Mouse (Mus musculus): ENCODE measurements around the gene Taf1b. TPM values are rescaled to one million over a fixed set of nuclear protein-coding genes. Genes with fewer than 3 reads are reported as not detected.
"Not testable (repeated sequence)": the region's sequence is repeated elsewhere in the genome, so short reads cannot be mapped to it uniquely, and the experiment has no call there.

Gene Taf1b
- polyA plus RNA-seq, 1 experiment from 2014 or later = 31.9 TPM

DNA sequence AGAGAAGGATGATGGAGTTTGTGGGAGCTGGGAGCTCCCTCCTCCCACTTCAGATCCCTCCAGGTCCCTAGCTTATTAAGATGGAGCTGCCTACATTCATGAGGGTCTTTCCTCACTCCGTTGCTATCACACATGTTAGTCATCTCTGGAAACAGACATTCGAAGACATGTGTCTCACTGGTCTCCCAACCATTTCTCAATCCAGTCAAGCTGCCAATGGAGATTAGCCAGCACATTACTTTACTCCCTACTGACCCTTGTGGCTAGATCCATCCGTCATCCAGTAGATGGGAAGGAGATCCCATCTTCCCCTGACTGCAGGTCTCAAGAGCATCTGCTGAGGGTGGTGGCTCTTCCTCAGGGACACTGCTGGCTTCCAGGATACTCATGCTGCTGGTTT is 3.4 kb upstream of the Taf1b start:
- H3K4me3 ChIP-seq (replicated peaks); H3K4me1 ChIP-seq (replicated peaks); H3K9me3 ChIP-seq; H3K27ac ChIP-seq; H3K9ac ChIP-seq (replicated peaks); H3K4me2 ChIP-seq; ATAC-seq (ENCODE audit: insufficient number of reproducible peaks, insufficient read depth, low FRiP score, low TSS enrichment, low read depth); H3K27me3 ChIP-seq; H3K36me3 ChIP-seq: not testable (repeated sequence)
- WGBS = 79% methylated on average over 3 of the region's 3 CpGs

DNA sequence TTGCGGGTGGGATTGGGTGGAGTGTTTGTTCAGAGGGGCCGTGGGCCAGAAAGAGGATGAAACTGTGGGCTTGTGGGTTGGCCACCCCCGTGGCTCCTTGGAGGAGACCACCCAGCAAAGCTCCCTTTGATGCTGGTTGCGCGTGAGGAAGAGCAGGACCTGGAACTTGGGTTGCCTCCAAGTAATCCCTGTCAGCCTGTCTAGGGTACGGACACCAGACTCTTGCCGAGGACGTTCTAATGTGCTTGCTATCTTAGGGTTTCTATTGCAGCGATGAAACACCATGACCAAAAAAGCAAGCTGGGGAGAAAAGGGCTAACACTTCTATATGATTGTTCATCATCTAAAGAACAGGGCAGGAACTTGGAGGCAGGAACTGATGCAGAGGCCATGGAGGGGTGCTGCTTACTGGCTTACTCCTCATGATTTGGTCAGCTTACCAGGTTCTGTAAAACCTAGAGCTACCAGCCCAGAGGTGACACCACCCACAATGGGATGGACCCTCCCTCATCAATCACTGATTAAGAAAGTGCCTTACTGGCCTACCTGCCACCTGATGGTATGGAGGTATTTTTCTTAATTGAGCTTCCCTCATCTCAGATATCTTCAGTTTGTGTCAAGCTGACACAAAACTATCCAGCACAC is 804 bp downstream of the Taf1b start:
- peak overlapping the region; percentile 71 for H3K4me3 ChIP-seq (replicated peaks)
- H3K4me2 ChIP-seq = peak overlapping the region; percentile 58
- not testable (repeated sequence) for H3K27me3 ChIP-seq; ATAC-seq (ENCODE audit: insufficient number of reproducible peaks, insufficient read depth, low FRiP score, low TSS enrichment, low read depth); H3K4me1 ChIP-seq (replicated peaks); H3K36me3 ChIP-seq; H3K9me3 ChIP-seq
- WGBS = 4% methylated on average over 9 of the region's 9 CpGs
- H3K27ac ChIP-seq = peak overlapping the region; percentile 56; the same call in 1 of the 2 replicates
- peak overlapping the region; percentile 69 for H3K9ac ChIP-seq (replicated peaks)

DNA sequence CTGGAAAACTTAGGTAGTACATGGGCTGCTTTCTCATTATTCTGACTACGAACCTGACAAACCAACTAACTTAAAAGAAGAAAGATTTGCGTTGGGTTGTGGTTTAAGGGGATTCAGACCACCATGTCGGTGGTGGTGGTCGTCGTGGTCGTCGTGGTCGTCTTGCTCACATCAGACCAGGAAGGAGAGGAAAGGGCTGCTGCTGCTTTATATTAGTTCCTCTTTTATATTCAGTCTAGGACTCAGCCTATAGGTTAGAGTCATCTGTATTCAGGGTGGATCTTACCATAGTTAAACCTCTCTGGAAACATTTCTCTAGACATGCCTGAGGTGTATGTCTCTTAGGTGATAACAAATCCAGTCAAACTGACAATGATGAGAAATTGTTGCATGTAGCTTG is 19.0 kb downstream of the Taf1b start:
- Histone ChIP-seq H3K9me3 (no peaks in the 10 kb centered on the region), H3K36me3 (peaks cover 61% of the 10 kb centered on the region), H3K4me3 (replicated peaks) (no peak overlapping the region), H3K27ac (no peak overlapping the region), H3K27me3 (no peaks in the 10 kb centered on the region), H3K4me2 (no peak overlapping the region), H3K4me1 (replicated peaks) (no peaks in the 10 kb centered on the region), H3K9ac (replicated peaks) (no peak overlapping the region)
- ATAC-seq (ENCODE audit: insufficient number of reproducible peaks, insufficient read depth, low FRiP score, low TSS enrichment, low read depth) = no peak
- WGBS = 93% methylated on average over 8 of the region's 8 CpGs

DNA sequence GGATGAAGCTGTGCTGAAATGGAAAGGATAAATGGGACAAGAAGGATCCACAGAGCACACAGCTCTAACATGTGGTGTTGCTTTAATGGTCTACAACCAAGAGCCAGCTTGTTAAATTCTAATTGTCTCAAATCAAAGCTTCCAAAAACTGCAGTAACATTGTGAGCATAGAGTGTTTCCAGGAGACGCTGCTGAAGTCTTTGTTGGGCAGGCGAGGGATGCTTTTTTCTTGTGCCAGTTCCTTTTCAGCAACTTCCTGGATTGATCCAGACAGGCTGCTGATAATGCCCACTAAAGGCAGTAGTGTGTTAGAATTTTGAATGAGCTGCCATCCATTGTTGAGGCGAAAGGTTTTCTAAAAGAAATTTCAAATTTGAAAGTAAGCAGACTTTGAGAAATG is 22.9 kb downstream of the Taf1b start:
- Histone ChIP-seq H3K36me3 (peaks cover 46% of the 10 kb centered on the region), H3K9me3 (no peaks in the 10 kb centered on the region), H3K4me1 (replicated peaks) (no peaks in the 10 kb centered on the region), H3K27ac (no peak overlapping the region), H3K4me2 (no peak overlapping the region), H3K4me3 (replicated peaks) (no peak overlapping the region), H3K9ac (replicated peaks) (no peak overlapping the region), H3K27me3 (no peaks in the 10 kb centered on the region)
- ATAC-seq (ENCODE audit: insufficient number of reproducible peaks, insufficient read depth, low FRiP score, low TSS enrichment, low read depth) = no peak
- 63% methylated on average over 3 of the region's 3 CpGs for WGBS

DNA sequence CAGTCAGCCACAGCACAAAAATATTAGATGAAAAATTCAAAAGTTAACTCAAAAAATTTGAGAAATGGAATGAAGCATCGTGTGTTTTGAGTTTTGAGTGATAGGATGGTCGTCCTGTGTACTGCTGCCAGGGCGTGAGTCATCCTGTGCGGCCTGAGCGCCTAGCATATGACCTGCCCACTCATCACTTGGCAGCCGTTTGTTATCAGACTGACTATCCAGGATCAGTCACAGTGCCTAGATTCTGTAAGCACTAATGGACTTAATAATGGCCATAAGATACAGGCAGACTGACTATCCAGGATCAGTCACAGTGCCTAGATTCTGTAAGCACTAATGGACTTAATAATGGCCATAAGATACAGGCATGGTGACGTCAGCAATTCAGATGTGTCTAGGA is 26.9 kb downstream of the Taf1b start:
- not testable (repeated sequence) for H3K27ac ChIP-seq; ATAC-seq (ENCODE audit: insufficient number of reproducible peaks, insufficient read depth, low FRiP score, low TSS enrichment, low read depth); H3K9me3 ChIP-seq; H3K9ac ChIP-seq (replicated peaks); H3K4me1 ChIP-seq (replicated peaks); H3K4me3 ChIP-seq (replicated peaks); H3K27me3 ChIP-seq; H3K4me2 ChIP-seq
- H3K36me3 ChIP-seq = peaks cover 29% of the 10 kb centered on the region
- WGBS = 91% methylated on average over 7 of the region's 7 CpGs

DNA sequence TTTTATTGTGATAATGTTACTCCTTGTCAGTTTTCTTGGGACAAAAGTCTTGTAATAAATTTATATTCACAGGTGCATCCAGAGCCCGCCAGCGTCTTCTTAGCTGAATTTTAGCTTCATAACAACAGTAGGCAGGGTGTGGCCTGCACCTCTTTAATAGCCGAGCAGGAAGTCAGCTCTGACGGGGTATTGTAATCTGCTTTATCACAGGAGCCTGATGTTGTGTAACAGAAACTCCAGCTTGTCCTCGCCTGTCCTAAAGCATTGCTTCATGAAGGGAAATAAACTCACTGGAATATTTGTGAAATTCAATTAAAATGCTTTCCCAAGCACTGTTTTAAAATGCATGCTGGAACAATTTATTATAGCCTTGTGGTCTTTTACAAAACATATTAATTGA is 38.2 kb downstream of the Taf1b start:
- 76% methylated on average over 5 of the region's 5 CpGs for WGBS
- H3K4me1 ChIP-seq (replicated peaks) = no peaks in the 10 kb centered on the region
- H3K4me2 ChIP-seq = no peak overlapping the region
- no peak overlapping the region for H3K4me3 ChIP-seq (replicated peaks)
- H3K27ac ChIP-seq = no peak overlapping the region
- no peak for ATAC-seq (ENCODE audit: insufficient number of reproducible peaks, insufficient read depth, low FRiP score, low TSS enrichment, low read depth)
- no peaks in the 10 kb centered on the region for H3K27me3 ChIP-seq
- H3K36me3 ChIP-seq = peaks cover 11% of the 10 kb centered on the region; the same call in 1 of the 2 replicates
- H3K9me3 ChIP-seq = no peaks in the 10 kb centered on the region
- no peak overlapping the region for H3K9ac ChIP-seq (replicated peaks)

DNA sequence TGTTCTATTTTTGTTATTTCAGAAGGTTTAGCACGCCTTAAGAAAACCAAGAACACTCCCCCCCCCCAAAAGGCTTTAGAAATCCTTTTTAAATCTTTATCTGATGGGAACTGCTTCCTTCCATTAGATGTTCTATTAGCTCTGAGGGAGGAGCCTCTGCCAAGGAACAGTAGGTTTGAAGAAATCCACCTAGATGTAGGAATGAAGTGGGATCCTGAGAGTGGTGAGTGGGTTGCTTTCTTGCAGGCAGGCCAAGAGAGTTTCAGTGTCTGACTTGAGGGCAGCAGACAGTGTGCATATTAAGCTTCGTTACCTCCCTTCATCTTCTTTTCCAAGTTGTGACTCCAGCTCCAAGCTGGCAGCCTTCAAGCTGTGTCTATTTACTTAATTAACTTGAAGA is 39.0 kb downstream of the Taf1b start:
- no peaks in the 10 kb centered on the region for H3K4me1 ChIP-seq (replicated peaks)
- no peak overlapping the region for H3K4me2 ChIP-seq
- WGBS = 79% methylated on average over 2 of the region's 2 CpGs
- no peak overlapping the region for H3K4me3 ChIP-seq (replicated peaks)
- H3K9me3 ChIP-seq = no peaks in the 10 kb centered on the region
- no peak for ATAC-seq (ENCODE audit: insufficient number of reproducible peaks, insufficient read depth, low FRiP score, low TSS enrichment, low read depth)
- peaks cover 7% of the 10 kb centered on the region; the same call in 1 of the 2 replicates for H3K36me3 ChIP-seq
- H3K27me3 ChIP-seq = no peaks in the 10 kb centered on the region
- H3K9ac ChIP-seq (replicated peaks) = no peak overlapping the region
- H3K27ac ChIP-seq = no peak overlapping the region

DNA sequence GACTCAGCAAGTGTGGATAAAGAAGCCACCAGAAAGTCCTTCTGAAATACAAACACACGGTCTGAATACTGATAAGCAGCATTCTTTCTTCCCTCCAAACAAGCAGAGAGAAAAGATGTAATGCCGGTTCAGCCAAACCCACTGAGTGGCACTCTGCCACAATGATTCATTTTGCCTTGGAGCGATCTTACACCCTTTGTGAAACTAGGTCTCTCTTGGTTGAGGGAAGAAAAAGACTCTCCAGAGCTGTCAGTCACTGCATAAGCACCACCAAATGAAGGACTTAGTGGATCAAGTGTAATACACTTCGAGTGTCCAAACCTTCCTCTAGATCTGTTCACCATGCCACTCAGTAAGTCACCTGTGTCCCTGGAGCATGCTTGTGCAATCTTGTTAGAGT is 39.8 kb downstream of the Taf1b start:
- Histone ChIP-seq H3K27ac (no peak overlapping the region), H3K4me1 (replicated peaks) (no peaks in the 10 kb centered on the region), H3K27me3 (no peaks in the 10 kb centered on the region), H3K4me3 (replicated peaks) (no peak overlapping the region), H3K4me2 (no peak overlapping the region), H3K9ac (replicated peaks) (no peak overlapping the region), H3K36me3 (peaks cover 7% of the 10 kb centered on the region; the same call in 1 of the 2 replicates), H3K9me3 (no peaks in the 10 kb centered on the region)
- 90% methylated on average over 4 of the region's 4 CpGs for WGBS
- no peak for ATAC-seq (ENCODE audit: insufficient number of reproducible peaks, insufficient read depth, low FRiP score, low TSS enrichment, low read depth)

DNA sequence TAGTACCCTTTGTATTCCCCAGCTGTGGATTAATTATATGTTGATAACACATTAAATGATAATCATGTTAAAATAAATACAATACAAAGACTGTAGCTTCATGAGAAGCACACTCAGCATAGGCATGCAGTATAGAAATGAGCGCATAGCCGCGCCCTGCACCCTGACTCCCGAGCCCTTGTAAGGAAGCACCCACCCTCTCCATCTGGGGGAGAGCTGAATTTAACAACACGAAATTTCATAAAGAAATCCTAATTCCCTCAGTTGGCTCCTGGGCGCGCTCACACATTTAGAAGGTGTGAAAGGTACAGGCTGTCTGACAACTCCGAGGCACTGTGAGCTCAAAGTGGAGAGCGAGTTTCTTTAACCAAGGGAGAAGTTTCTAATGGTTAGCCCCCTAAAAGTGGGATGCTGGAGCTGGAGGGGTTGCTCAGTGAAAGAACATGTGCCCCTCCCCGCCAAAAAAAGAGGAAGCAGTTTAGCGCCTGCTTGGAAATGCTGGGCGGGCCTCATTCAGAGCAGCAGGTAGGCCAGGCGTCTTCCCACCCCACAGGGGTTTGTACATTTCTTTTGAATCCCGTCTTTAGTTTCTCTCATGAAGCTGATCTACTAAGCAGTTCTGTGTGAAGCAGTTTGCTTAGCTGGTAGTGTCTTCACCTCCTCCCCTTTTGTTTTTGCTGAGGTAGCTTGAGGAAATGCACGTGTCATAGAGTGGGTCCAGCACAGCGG is 43.4 kb downstream of the Taf1b start:
- Histone ChIP-seq H3K36me3 (peaks cover 15% of the 10 kb centered on the region), H3K27ac (no peak overlapping the region), H3K9ac (replicated peaks) (no peak overlapping the region), H3K4me3 (replicated peaks) (no peak overlapping the region), H3K9me3 (no peaks in the 10 kb centered on the region), H3K4me1 (replicated peaks) (no peaks in the 10 kb centered on the region), H3K4me2 (no peak overlapping the region), H3K27me3 (no peaks in the 10 kb centered on the region)
- 80% methylated on average over 16 of the region's 16 CpGs for WGBS
- ATAC-seq (ENCODE audit: insufficient number of reproducible peaks, insufficient read depth, low FRiP score, low TSS enrichment, low read depth) = no peak

DNA sequence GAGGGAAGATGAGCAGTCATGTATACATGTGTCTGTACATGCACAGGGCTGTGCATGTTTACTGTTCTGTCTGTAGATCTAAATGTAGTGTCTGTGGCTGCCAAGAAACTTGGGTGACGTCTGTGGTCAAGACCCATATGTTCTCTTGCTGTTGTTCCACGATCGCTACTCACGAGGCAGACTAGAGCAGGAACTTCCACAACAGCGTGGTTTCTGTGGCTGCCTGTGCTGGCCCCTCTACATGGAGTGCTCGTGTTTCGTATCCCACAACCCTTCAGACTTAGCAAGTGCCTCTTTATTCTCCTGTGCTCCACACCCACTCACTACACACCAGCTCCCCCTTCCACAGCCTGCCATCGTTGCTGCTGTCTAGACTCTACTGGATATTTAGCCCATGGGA is 49.5 kb downstream of the Taf1b start:
- Histone ChIP-seq H3K9ac (replicated peaks) (no peak overlapping the region), H3K4me1 (replicated peaks) (no peaks in the 10 kb centered on the region), H3K27me3 (no peaks in the 10 kb centered on the region), H3K9me3 (no peaks in the 10 kb centered on the region), H3K4me2 (no peak overlapping the region), H3K27ac (no peak overlapping the region), H3K4me3 (replicated peaks) (no peak overlapping the region), H3K36me3 (peaks cover 35% of the 10 kb centered on the region)
- ATAC-seq (ENCODE audit: insufficient number of reproducible peaks, insufficient read depth, low FRiP score, low TSS enrichment, low read depth) = no peak
- whole genome bisulfite sequencing = 81% methylated on average over 8 of the region's 8 CpGs

DNA sequence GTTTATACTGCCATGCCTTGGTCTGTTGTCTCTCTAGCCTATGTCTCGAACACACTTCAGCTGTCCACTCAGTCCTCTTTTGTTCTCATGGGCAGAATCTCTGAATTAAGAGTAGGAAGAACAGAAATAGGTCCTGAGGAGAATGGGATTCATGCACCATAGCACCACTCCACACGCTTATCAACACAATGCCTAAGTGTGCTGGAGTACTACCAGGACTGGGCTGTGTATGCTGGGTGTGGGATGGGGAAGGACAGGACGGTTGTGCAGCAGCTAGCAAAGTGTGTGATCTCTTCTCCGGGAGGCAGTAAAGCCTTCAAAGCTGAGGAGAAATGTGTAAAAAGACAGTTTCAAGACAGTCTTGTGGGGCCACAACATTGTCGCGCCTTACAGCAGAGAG is 50.7 kb downstream of the Taf1b start:
- ATAC-seq (ENCODE audit: insufficient number of reproducible peaks, insufficient read depth, low FRiP score, low TSS enrichment, low read depth) = no peak
- H3K9me3 ChIP-seq = no peaks in the 10 kb centered on the region
- no peak overlapping the region for H3K4me2 ChIP-seq
- H3K27ac ChIP-seq = no peak overlapping the region
- no peaks in the 10 kb centered on the region for H3K4me1 ChIP-seq (replicated peaks)
- H3K36me3 ChIP-seq = peaks cover 35% of the 10 kb centered on the region
- no peaks in the 10 kb centered on the region for H3K27me3 ChIP-seq
- WGBS = 90% methylated on average over 6 of the region's 6 CpGs
- no peak overlapping the region for H3K4me3 ChIP-seq (replicated peaks)
- no peak overlapping the region for H3K9ac ChIP-seq (replicated peaks)

DNA sequence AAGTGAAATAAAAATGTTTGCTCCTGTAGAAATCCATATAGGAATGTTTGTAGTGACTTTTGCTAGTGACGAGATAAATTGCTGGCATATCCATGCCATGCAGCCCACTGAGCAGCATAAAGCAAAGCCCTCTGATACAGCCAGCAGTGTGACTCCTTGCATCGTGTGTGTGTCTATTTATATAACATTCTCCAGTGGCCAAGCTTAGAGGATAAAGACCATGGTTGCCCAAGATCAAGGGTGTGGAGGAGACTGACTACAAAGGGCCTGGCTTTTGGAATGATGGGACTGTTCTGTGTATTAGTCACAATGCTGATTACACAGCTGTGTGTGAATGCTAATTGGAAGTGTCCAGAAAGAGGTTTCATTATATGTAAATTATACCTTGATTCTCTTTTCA is 54.4 kb downstream of the Taf1b start:
- no peak for ATAC-seq (ENCODE audit: insufficient number of reproducible peaks, insufficient read depth, low FRiP score, low TSS enrichment, low read depth)
- H3K27me3 ChIP-seq = no peaks in the 10 kb centered on the region
- H3K36me3 ChIP-seq = peaks cover 30% of the 10 kb centered on the region; the same call in 1 of the 2 replicates
- no peak overlapping the region for H3K4me3 ChIP-seq (replicated peaks)
- H3K4me2 ChIP-seq = no peak overlapping the region
- H3K9me3 ChIP-seq = no peaks in the 10 kb centered on the region
- 90% methylated on average over 2 of the region's 2 CpGs for WGBS
- no peaks in the 10 kb centered on the region for H3K4me1 ChIP-seq (replicated peaks)
- no peak overlapping the region for H3K9ac ChIP-seq (replicated peaks)
- H3K27ac ChIP-seq = no peak overlapping the region

Measured in limb, embryonic 12.5 days (tissue).